Mouse (Mus musculus) CD4-positive, CD25-positive, alpha-beta regulatory T cell (primary cell): ENCODE measurements around the gene Abhd14a. TPM values are rescaled to one million over a fixed set of nuclear protein-coding genes. Genes with fewer than 3 reads are reported as not detected.

ENCODE experiments used
- polyA plus RNA-seq: library from polyadenylated mRNA; unstranded; fragments of 100-300 nt; shearing (Covaris generic); gene quantifications from one replicate; pipeline ENCODE4 v1.2.1, GENCODE M21; 2017

Abhd14a gene
- polyA plus RNA-seq, result 13.0 TPM

DNA sequence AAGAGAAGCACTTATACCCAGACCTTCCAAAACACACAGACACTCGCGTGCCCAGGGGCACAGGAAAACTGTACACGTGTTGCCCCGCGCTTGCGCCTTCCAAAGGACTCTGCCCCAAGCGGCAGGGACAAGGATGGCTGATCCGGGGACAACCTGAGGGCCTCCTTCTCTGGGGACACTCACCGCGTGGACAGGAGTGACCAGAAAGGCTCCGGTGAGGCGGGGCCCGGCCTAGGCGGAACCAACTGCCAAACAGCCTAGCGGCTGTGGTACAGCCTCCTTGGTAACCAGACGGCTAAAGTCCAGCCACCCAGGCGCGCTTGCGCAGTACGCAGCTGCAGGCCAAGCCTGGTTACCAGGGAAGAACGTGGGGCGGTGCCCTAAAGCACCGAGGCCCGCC lies at the start of gene Abhd14a, which contains the start of gene Abhd14b:
Gene Abhd14a, minus strand, starts transcription at position 331 of the 400 bp plus-strand sequence.
Gene Abhd14b, plus strand, starts transcription at position 112 of the 400 bp plus-strand sequence.

DNA sequence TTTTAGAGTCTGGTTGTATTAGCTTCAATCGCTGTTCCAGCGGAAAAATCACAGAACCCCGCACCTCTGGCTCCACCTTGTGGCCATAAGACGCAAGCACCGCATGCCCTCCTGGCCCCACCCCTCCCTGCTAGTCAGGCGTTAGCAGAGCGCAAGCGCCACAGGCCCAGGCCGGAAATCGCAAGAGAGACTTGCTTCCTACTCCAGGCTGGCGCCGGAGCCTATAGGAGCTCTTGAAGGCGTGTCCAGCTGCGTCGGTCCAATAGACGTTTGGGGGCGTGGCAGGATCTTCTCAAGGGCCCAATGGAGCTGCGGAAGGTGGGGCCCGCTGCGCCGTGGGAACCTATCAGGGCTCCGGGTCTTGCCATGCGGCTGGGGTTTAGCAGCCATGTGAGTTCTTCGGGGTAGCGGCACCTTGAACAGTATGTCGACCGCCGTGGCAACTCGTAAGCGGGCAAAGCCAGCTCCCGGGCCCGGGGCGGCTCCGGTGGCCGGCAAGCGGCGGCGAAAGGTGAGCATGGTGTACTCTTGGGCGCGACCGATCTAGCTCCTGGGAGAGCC lies 29.5 kb upstream of the Abhd14a start, which contains the start of gene Parp3:
Gene Parp3, minus strand, starts transcription at position 26 of the 561 bp plus-strand sequence.

GRCm38 (mm10) chr9:106475663-106476001 lies 28.2 kb upstream of the Abhd14a start, which contains the start of gene Rrp9:
Rrp9 (plus strand) TSS chr9:106475963.

GRCm38 (mm10) chr9:106465571-106466200 lies 18.2 kb upstream of the Abhd14a start, which contains the start of gene Gpr62:
Gpr62 (minus strand) TSS chr9:106465938.

DNA sequence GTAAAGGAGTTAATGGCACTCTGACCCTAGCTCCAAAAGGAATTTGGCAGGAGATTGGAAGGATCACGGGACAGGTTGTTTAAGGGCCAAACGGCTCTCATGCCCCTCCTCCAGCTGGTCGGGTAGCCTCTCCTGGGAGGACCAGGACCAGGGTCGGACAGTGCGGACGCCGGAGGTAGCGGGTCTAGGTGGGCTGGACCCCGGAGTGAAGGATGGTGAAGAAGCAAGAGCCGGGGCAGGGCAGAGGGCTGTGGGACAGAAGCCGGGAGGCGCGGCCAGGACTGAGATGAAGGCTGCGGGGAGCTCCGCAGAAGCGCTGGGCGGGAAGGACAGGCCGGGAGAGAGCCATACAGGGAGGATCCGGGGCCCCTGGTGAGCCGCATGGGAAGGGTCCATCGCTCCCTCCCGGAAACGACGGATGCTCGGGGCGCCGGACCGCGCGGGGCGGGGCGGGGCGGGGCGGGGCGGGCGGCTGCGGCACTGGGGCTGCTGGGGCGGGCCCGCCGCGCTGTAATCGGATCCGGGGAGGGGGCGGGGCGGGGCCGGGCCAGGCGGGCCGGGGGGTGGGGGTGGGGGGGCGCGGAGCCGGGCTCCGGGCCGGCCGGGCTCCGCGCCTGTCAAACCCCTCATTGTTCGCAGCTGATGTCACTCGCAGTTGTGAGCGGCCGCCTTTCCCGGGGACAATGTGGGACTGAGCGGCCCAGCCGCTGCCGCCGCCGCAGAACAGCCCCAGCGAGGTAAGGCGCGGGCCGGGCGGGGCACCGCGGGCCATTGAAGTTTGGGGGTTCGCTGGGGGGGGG lies 6.0 kb upstream of the Abhd14a start, which contains the start of gene Pcbp4:
Gene Pcbp4, plus strand, starts transcription at position 21 of the 800 bp plus-strand sequence.

DNA sequence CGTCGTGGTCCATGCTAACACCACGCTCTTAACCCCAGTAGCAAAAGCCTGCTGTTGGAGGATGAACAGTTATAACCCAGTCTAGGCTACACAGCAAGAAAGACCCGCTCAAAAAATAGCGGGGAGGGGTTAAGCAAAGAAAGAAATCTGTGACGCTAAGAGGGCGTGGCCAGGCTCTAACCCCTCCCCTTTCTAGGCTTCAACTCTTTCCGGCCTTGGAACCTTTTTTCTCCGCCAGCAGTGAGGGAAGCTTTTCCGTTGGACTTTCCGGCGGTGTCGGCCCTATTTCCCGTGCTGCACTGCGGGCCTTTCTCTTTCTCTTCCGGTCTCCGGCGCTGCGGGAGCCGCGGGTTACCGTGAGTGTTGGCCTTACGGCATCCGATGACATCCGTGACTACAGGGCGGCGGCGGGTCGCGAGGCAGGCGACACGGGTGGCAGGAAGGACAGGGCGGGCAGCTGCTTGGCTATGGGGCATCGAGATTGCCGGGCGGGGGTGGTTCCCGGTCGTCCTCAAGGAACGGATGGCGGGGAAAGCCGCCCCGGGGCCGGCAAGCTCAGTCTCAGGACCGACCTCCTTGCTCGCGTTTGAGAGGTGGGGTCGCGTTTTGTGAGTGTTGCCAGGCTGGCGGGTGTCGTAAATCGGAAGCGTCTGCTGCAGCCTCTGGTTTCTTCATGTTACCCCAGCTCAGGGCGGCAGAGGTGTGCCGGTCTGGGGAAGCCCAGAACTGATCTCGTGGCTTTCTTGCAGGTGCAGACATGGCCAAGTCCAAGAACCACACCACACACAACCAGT lies 18.1 kb downstream of the Abhd14a start, which contains the start of gene Rpl29:
Gene Rpl29, plus strand, starts transcription at position 234 of the 794 bp plus-strand sequence.

Other genes with a start within 250 kb of the Abhd14a start
- gene Ppm1m, start 247.9 kb downstream of the Abhd14a start, polyA plus RNA-seq, result 114 TPM
- 317 TPM for gene Twf2, start 244.6 kb downstream of the Abhd14a start, polyA plus RNA-seq
- gene Tlr9, start 225.1 kb downstream of the Abhd14a start, polyA plus RNA-seq, result not detected
- 48.2 TPM for gene Alas1, start 199.0 kb downstream of the Abhd14a start, polyA plus RNA-seq
- gene Poc1a, start 166.6 kb downstream of the Abhd14a start, polyA plus RNA-seq, result 4.1 TPM
- gene Dusp7, start 79.0 kb downstream of the Abhd14a start, polyA plus RNA-seq, result 64.0 TPM
- gene Rpl29, start 18.2 kb downstream of the Abhd14a start, polyA plus RNA-seq, result 577 TPM
- gene Acy1, start 9.4 kb downstream of the Abhd14a start, polyA plus RNA-seq, result 19.6 TPM
- gene Abhd14b, start 219 bp downstream of the Abhd14a start, polyA plus RNA-seq, result 8.6 TPM
- 12.2 TPM for gene Pcbp4, start 5.6 kb upstream of the Abhd14a start, polyA plus RNA-seq
- gene Gpr62, start 18.3 kb upstream of the Abhd14a start, polyA plus RNA-seq, result not detected
- gene Rrp9, start 28.3 kb upstream of the Abhd14a start, polyA plus RNA-seq, result 82.8 TPM
- gene Parp3, start 29.3 kb upstream of the Abhd14a start, polyA plus RNA-seq, result 75.9 TPM
- not detected for gene Iqcf1, start 52.3 kb upstream of the Abhd14a start, polyA plus RNA-seq
- gene Iqcf5, start 66.9 kb upstream of the Abhd14a start, polyA plus RNA-seq, result not detected
- gene Iqcf3, start 114.0 kb upstream of the Abhd14a start, polyA plus RNA-seq, result not detected
- gene Iqcf4, start 123.3 kb upstream of the Abhd14a start, polyA plus RNA-seq, result not detected
- not detected for gene Iqcf6, start 178.9 kb upstream of the Abhd14a start, polyA plus RNA-seq
- not detected for gene Grm2, start 208.4 kb upstream of the Abhd14a start, polyA plus RNA-seq
- 74.4 TPM for gene Tex264, start 238.2 kb upstream of the Abhd14a start, polyA plus RNA-seq